Mouse (Mus musculus): ENCODE data around the gene Scube1. TPM values are rescaled to one million over a fixed set of nuclear protein-coding genes. Genes with fewer than 3 reads are reported as not detected.

Scube1 gene
- polyA plus RNA-seq (2012; rRNA removed): 15.1 and 24.7 TPM in 2 replicates

- TF ChIP-seq POLR2A (IDR thresholded peaks at IDR 0.05; ENCODE audit: borderline replicate concordance, extremely low read depth, insufficient read depth, insufficient read length, poor library complexity, severe bottlenecking): peak; percentile 96
- TF ChIP-seq CTCF (IDR thresholded peaks at IDR 0.05; ENCODE audit: borderline replicate concordance, extremely low read depth, insufficient read depth, insufficient read length): no peak
- peak; percentile 96 for DNase-seq (ENCODE audit: low read depth)
Measured at GRCm38 (mm10) chr15:83724886-83725269, at the start of gene Scube1. Gene Scube1 (minus strand): TSS chr15:83725021.

GRCm38 (mm10) chr15:83772953-83773352 is 48.1 kb upstream of the Scube1 start:
- DNase-seq (ENCODE audit: low read depth): no peak
- TF ChIP-seq CTCF (IDR thresholded peaks at IDR 0.05; ENCODE audit: borderline replicate concordance, extremely low read depth, insufficient read depth, insufficient read length) (no peak), POLR2A (IDR thresholded peaks at IDR 0.05; ENCODE audit: borderline replicate concordance, extremely low read depth, insufficient read depth, insufficient read length, poor library complexity, severe bottlenecking) (no peak)

GRCm38 (mm10) chr15:83772460-83772859 is 47.6 kb upstream of the Scube1 start:
- TF ChIP-seq POLR2A (IDR thresholded peaks at IDR 0.05; ENCODE audit: borderline replicate concordance, extremely low read depth, insufficient read depth, insufficient read length, poor library complexity, severe bottlenecking) (no peak), CTCF (IDR thresholded peaks at IDR 0.05; ENCODE audit: borderline replicate concordance, extremely low read depth, insufficient read depth, insufficient read length) (no peak)
- DNase-seq (ENCODE audit: low read depth): no peak

GRCm38 (mm10) chr15:83771346-83772053 is 46.7 kb upstream of the Scube1 start:
- TF ChIP-seq POLR2A (IDR thresholded peaks at IDR 0.05; ENCODE audit: borderline replicate concordance, extremely low read depth, insufficient read depth, insufficient read length, poor library complexity, severe bottlenecking) (no peak), CTCF (IDR thresholded peaks at IDR 0.05; ENCODE audit: borderline replicate concordance, extremely low read depth, insufficient read depth, insufficient read length) (no peak)
- DNase-seq (ENCODE audit: low read depth): peak; percentile 91

- DNase-seq (ENCODE audit: low read depth): peak; percentile 91
- no peak for TF ChIP-seq CTCF (IDR thresholded peaks at IDR 0.05; ENCODE audit: borderline replicate concordance, extremely low read depth, insufficient read depth, insufficient read length)
Measured at GRCm38 (mm10) chr15:83765388-83766029, 40.7 kb upstream of the Scube1 start.

GRCm38 (mm10) chr15:83761512-83761911 is 36.7 kb upstream of the Scube1 start:
- TF ChIP-seq CTCF (IDR thresholded peaks at IDR 0.05; ENCODE audit: borderline replicate concordance, extremely low read depth, insufficient read depth, insufficient read length): no peak
- TF ChIP-seq POLR2A (IDR thresholded peaks at IDR 0.05; ENCODE audit: borderline replicate concordance, extremely low read depth, insufficient read depth, insufficient read length, poor library complexity, severe bottlenecking): no peak
- DNase-seq (ENCODE audit: low read depth): no peak

- peak; percentile 71 for DNase-seq (ENCODE audit: low read depth)
- TF ChIP-seq CTCF (IDR thresholded peaks at IDR 0.05; ENCODE audit: borderline replicate concordance, extremely low read depth, insufficient read depth, insufficient read length) (peak; percentile 96), POLR2A (IDR thresholded peaks at IDR 0.05; ENCODE audit: borderline replicate concordance, extremely low read depth, insufficient read depth, insufficient read length, poor library complexity, severe bottlenecking) (no peak)
Measured at GRCm38 (mm10) chr15:83760683-83761082, 35.9 kb upstream of the Scube1 start.

- TF ChIP-seq POLR2A (IDR thresholded peaks at IDR 0.05; ENCODE audit: borderline replicate concordance, extremely low read depth, insufficient read depth, insufficient read length, poor library complexity, severe bottlenecking) (no peak), CTCF (IDR thresholded peaks at IDR 0.05; ENCODE audit: borderline replicate concordance, extremely low read depth, insufficient read depth, insufficient read length) (peak; percentile 65)
- no peak for DNase-seq (ENCODE audit: low read depth)
Measured at GRCm38 (mm10) chr15:83758958-83759357, 34.1 kb upstream of the Scube1 start.

- peak; percentile 72 for DNase-seq (ENCODE audit: low read depth)
- no peak for TF ChIP-seq POLR2A (IDR thresholded peaks at IDR 0.05; ENCODE audit: borderline replicate concordance, extremely low read depth, insufficient read depth, insufficient read length, poor library complexity, severe bottlenecking)
- peak; percentile 83 for TF ChIP-seq CTCF (IDR thresholded peaks at IDR 0.05; ENCODE audit: borderline replicate concordance, extremely low read depth, insufficient read depth, insufficient read length)
Measured at GRCm38 (mm10) chr15:83756742-83757141, 31.9 kb upstream of the Scube1 start.

GRCm38 (mm10) chr15:83749436-83749835 is 24.6 kb upstream of the Scube1 start:
- DNase-seq (ENCODE audit: low read depth): no peak
- TF ChIP-seq CTCF (IDR thresholded peaks at IDR 0.05; ENCODE audit: borderline replicate concordance, extremely low read depth, insufficient read depth, insufficient read length): no peak
- no peak for TF ChIP-seq POLR2A (IDR thresholded peaks at IDR 0.05; ENCODE audit: borderline replicate concordance, extremely low read depth, insufficient read depth, insufficient read length, poor library complexity, severe bottlenecking)

GRCm38 (mm10) chr15:83748986-83749385 is 24.2 kb upstream of the Scube1 start:
- no peak for DNase-seq (ENCODE audit: low read depth)
- TF ChIP-seq POLR2A (IDR thresholded peaks at IDR 0.05; ENCODE audit: borderline replicate concordance, extremely low read depth, insufficient read depth, insufficient read length, poor library complexity, severe bottlenecking) (no peak), CTCF (IDR thresholded peaks at IDR 0.05; ENCODE audit: borderline replicate concordance, extremely low read depth, insufficient read depth, insufficient read length) (no peak)

GRCm38 (mm10) chr15:83746311-83746710 is 21.5 kb upstream of the Scube1 start:
- peak; percentile 61 for DNase-seq (ENCODE audit: low read depth)
- TF ChIP-seq CTCF (IDR thresholded peaks at IDR 0.05; ENCODE audit: borderline replicate concordance, extremely low read depth, insufficient read depth, insufficient read length): no peak
- TF ChIP-seq POLR2A (IDR thresholded peaks at IDR 0.05; ENCODE audit: borderline replicate concordance, extremely low read depth, insufficient read depth, insufficient read length, poor library complexity, severe bottlenecking): no peak

All from brain, embryonic 14.5 days (tissue).